Mouse (Mus musculus) liver, postnatal 0 days (tissue): ENCODE results near the gene Kifc3.

Experiments used
- CTCF ChIP-seq: sonication (generic); IDR thresholded peaks from 2 replicates; pipeline ENCODE4 v1.5.1; 2016; ENCODE audit warnings: antibody characterized with exemption, low read depth
- EP300 ChIP-seq: IDR thresholded peaks from 2 replicates; pipeline ENCODE4 v1.6.1; 2016; ENCODE audit warnings: antibody characterized with exemption, low read depth, mild to moderate bottlenecking

- TF ChIP-seq CTCF = peak; percentile 90
- TF ChIP-seq EP300 = no peak
These were observed 33.1 kb upstream of the Kifc3 start for GRCm38 (mm10) chr8:95235683-95236082.
